Mouse (Mus musculus): ENCODE data around the gene Ccnd1.
A peak's percentile ranks its signal among the peaks of the same experiment; 100 is the strongest.
"Not testable (repeated sequence)": the region's sequence is repeated elsewhere in the genome, so short reads cannot be mapped to it uniquely, and the experiment has no call there.

Ccnd1 gene

GRCm38 (mm10) chr7:144907793-144908192, 31.9 kb downstream of the Ccnd1 start:
- no peak for DNase-seq (ENCODE audit: low spot score)

GRCm38 (mm10) chr7:144906708-144907397, 32.9 kb downstream of the Ccnd1 start:
- peak; percentile 26 for DNase-seq (ENCODE audit: low spot score)

GRCm38 (mm10) chr7:144905514-144905913, 34.2 kb downstream of the Ccnd1 start:
- DNase-seq (ENCODE audit: low spot score) = not testable (repeated sequence)

- DNase-seq (ENCODE audit: low spot score) = no peak
Measured at GRCm38 (mm10) chr7:144898506-144898905, 41.2 kb downstream of the Ccnd1 start.

GRCm38 (mm10) chr7:144896294-144897218, 43.2 kb downstream of the Ccnd1 start, which contains the start of gene Fgf15:
TSS of gene Fgf15 (plus strand) at chr7:144896531.
- no peak for DNase-seq (ENCODE audit: low spot score)

GRCm38 (mm10) chr7:144895305-144896111, 44.2 kb downstream of the Ccnd1 start:
- peak; percentile 69 for DNase-seq (ENCODE audit: low spot score)

- no peak for DNase-seq (ENCODE audit: low spot score)
Measured at GRCm38 (mm10) chr7:144894706-144895105, 45.0 kb downstream of the Ccnd1 start.

GRCm38 (mm10) chr7:144894191-144894590, 45.5 kb downstream of the Ccnd1 start:
- DNase-seq (ENCODE audit: low spot score) = no peak

- DNase-seq (ENCODE audit: low spot score) = no peak
Measured at GRCm38 (mm10) chr7:144892322-144892721, 47.4 kb downstream of the Ccnd1 start.

GRCm38 (mm10) chr7:144891863-144892262, 47.9 kb downstream of the Ccnd1 start:
- no peak for DNase-seq (ENCODE audit: low spot score)

- not testable (repeated sequence) for DNase-seq (ENCODE audit: low spot score)
Measured at GRCm38 (mm10) chr7:144890661-144891060, 49.1 kb downstream of the Ccnd1 start.

- DNase-seq (ENCODE audit: low spot score) = no peak
Measured at GRCm38 (mm10) chr7:144888564-144889299, 51.0 kb downstream of the Ccnd1 start.

GRCm38 (mm10) chr7:144887672-144888071, 52.1 kb downstream of the Ccnd1 start:
- DNase-seq (ENCODE audit: low spot score) = no peak

- DNase-seq (ENCODE audit: low spot score) = no peak
Measured at GRCm38 (mm10) chr7:144883106-144883505, 56.6 kb downstream of the Ccnd1 start.

All from lung, postnatal 25 days (tissue).